Mouse (Mus musculus) small intestine, adult 2 months (tissue): ENCODE results near the gene Prss43.

Source experiments
- CTCF ChIP-seq: fragments of 200-500 bp; IDR thresholded peaks from 2 replicates; pipeline ENCODE4 v1.5.1; 2012; ENCODE audit warnings: low read depth, mild to moderate bottlenecking, control low read depth, inconsistent platforms, low read length, moderate library complexity, mixed read lengths; ENCODE audit not compliant: insufficient replicate concordance, insufficient read length; ENCODE audit errors: extremely low read depth
- POLR2A ChIP-seq: fragments of 200-500 bp; IDR thresholded peaks from 2 replicates; pipeline ENCODE4 v1.6.1; 2012; ENCODE audit warnings: low read depth, mild to moderate bottlenecking, control low read depth, inconsistent platforms, low read length, moderate library complexity

DNA sequence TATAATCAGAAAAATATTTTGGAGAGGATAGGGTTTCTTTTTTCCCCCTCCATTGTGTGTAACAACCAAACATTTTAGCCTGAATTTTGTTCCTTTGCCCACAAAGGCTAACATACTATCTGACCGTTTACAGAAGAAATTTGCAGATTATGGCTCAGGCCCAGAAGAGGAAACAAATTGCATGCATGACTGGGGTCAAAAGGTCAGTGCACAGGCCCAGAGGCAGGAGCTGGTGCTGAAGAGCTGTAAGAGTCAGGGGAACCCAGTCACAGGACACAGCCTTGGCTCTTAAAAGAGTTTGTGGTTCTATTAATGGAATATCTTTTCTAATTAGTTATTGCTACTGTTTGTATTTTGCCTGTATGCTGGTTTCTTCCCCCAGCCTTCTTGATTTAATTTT is 42.9 kb upstream of the Prss43 start:
- TF ChIP-seq CTCF (no peak), POLR2A (no peak)
